Mouse (Mus musculus): ENCODE results near the gene Palm2. TPM values are rescaled to one million over a fixed set of nuclear protein-coding genes. Genes with fewer than 3 reads are reported as not detected.

Gene Palm2
- total and polyA plus RNA-seq, 2 experiments from 2014 or later, result 26.4 to 33.1 TPM

GRCm38 (mm10) chr4:57535087-57535486 is 101.0 kb downstream of the Palm2 start:
- Histone ChIP-seq H3K9ac (replicated peaks; ENCODE audit: low read length, poor library complexity, severe bottlenecking) (no peak overlapping the region), H3K36me3 (ENCODE audit: insufficient read depth, low read length) (no peaks in the 10 kb centered on the region), H3K9me3 (ENCODE audit: low read length) (no peaks in the 10 kb centered on the region), H3K27me3 (ENCODE audit: insufficient read depth, low read length) (no peaks in the 10 kb centered on the region), H3K4me3 (ENCODE audit: low read depth, low read length) (no peak overlapping the region), H3K27ac (ENCODE audit: low read depth, low read length) (no peak overlapping the region), H3K4me2 (ENCODE audit: low read depth, low read length, poor library complexity, severe bottlenecking) (no peak overlapping the region), H3K4me1 (ENCODE audit: insufficient read depth, low read length) (no peaks in the 10 kb centered on the region)
- peak; percentile 41 for TF ChIP-seq CTCF (IDR thresholded peaks at IDR 0.05)
- ATAC-seq (ENCODE audit: low FRiP score) (no peak), DNase-seq (ENCODE audit: low spot score) (no peak)
- 94% methylated on average over 4 of the region's 4 CpGs for WGBS

DNA sequence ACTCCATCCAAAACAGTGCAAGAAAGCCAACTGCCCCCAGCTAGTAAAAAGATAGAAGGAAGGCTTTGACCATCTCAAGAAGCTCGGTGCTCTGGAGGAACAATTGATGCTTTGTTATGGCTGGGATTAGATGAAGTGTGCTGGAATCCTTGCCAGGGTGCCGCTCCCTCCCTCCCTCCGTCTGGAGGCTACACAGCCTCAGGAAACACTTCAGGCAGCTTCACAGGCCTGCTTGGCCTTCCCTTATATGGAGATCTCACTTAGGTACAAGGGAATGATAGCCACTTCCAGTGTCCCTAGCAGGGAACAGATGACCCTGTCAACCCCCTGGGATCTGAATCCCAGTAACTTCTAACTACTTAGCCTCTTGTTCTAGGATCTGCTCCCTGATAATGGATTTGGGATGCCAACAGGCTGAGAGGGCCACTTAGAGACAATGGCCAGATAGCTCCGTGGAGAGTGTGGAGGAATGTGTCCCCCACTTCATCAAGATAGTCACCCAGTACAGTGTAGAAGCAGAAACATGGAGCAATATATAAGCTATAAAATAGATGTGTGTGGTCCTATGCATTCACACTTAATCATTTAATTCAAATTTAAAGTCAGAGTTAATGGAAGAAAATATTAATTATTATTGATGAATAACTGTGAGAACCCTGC is 104.1 kb downstream of the Palm2 start:
- H3K4me2 ChIP-seq (ENCODE audit: low read depth, low read length, poor library complexity, severe bottlenecking), result no peak overlapping the region
- no peak overlapping the region for H3K4me3 ChIP-seq (ENCODE audit: low read depth, low read length)
- 28% methylated on average over 4 of the region's 4 CpGs for WGBS
- no peak for TF ChIP-seq CTCF (IDR thresholded peaks at IDR 0.05)
- DNase-seq (ENCODE audit: low spot score) (no peak), ATAC-seq (ENCODE audit: low FRiP score) (no peak)
- H3K9ac ChIP-seq (replicated peaks; ENCODE audit: low read length, poor library complexity, severe bottlenecking), result no peak overlapping the region
- no peaks in the 10 kb centered on the region for H3K4me1 ChIP-seq (ENCODE audit: insufficient read depth, low read length)
- no peak overlapping the region for H3K27ac ChIP-seq (ENCODE audit: low read depth, low read length)
- no peaks in the 10 kb centered on the region for H3K27me3 ChIP-seq (ENCODE audit: insufficient read depth, low read length)
- H3K36me3 ChIP-seq (ENCODE audit: insufficient read depth, low read length), result no peaks in the 10 kb centered on the region
- no peaks in the 10 kb centered on the region for H3K9me3 ChIP-seq (ENCODE audit: low read length)

- Histone ChIP-seq H3K36me3 (ENCODE audit: insufficient read depth, low read length) (no peaks in the 10 kb centered on the region), H3K4me3 (ENCODE audit: low read depth, low read length) (no peak overlapping the region), H3K27ac (ENCODE audit: low read depth, low read length) (no peak overlapping the region), H3K4me1 (ENCODE audit: insufficient read depth, low read length) (no peaks in the 10 kb centered on the region), H3K4me2 (ENCODE audit: low read depth, low read length, poor library complexity, severe bottlenecking) (no peak overlapping the region), H3K9ac (replicated peaks; ENCODE audit: low read length, poor library complexity, severe bottlenecking) (no peak overlapping the region), H3K27me3 (ENCODE audit: insufficient read depth, low read length) (no peaks in the 10 kb centered on the region), H3K9me3 (ENCODE audit: low read length) (no peaks in the 10 kb centered on the region)
- no peak for TF ChIP-seq CTCF (IDR thresholded peaks at IDR 0.05)
- DNase-seq (ENCODE audit: low spot score) (peak; percentile 46), ATAC-seq (ENCODE audit: low FRiP score) (no peak)
- WGBS, result 13% methylated on average over 6 of the region's 6 CpGs
Measured at GRCm38 (mm10) chr4:57543692-57544256, 109.7 kb downstream of the Palm2 start.

DNA sequence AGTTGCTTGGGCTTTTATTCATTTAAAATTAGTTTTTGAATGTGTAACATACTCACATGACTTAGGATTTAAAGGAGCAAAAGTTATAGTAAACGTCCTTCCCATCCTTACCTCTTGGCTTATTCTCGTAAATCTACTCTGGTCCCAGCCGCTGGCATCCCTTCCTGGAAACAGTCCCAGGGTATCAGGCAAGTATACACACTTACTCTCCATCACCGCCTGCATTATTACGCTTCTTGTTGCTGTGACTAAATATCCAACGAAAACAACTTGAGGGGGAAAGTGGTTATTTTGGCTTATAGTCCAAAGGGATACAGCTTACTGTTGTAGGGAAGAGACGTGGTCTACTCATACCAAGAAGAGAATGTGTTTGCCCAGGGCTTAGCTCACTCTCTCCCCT is 113.7 kb downstream of the Palm2 start:
- DNase-seq (ENCODE audit: low spot score) (no peak), ATAC-seq (ENCODE audit: low FRiP score) (no peak)
- Histone ChIP-seq H3K27me3 (ENCODE audit: insufficient read depth, low read length) (no peaks in the 10 kb centered on the region), H3K36me3 (ENCODE audit: insufficient read depth, low read length) (no peaks in the 10 kb centered on the region), H3K4me2 (ENCODE audit: low read depth, low read length, poor library complexity, severe bottlenecking) (no peak overlapping the region), H3K4me3 (ENCODE audit: low read depth, low read length) (no peak overlapping the region), H3K9ac (replicated peaks; ENCODE audit: low read length, poor library complexity, severe bottlenecking) (no peak overlapping the region), H3K4me1 (ENCODE audit: insufficient read depth, low read length) (no peaks in the 10 kb centered on the region), H3K9me3 (ENCODE audit: low read length) (no peaks in the 10 kb centered on the region), H3K27ac (ENCODE audit: low read depth, low read length) (no peak overlapping the region)
- no peak for TF ChIP-seq CTCF (IDR thresholded peaks at IDR 0.05)
- 84% methylated on average over 7 of the region's 7 CpGs for WGBS

DNA sequence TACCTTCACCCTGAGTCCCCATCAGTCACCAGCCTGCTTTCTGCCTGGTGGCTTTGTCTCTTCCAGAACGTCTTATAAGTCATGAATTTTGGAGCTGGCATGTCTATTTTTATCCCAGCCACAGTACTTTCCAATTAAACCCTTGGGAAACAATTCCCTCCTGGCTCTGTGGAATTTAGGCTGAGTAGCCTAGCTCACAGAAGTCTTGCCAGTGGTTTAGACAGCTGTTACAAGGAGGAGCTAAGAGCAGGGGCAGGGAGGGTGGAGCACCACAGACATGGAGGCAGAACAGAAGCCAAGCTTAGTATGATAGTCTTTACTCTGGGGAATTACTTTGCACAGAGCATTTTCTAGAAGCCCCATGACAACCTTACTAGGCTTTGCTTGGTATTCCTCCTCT is 116.2 kb downstream of the Palm2 start:
- 51% methylated on average over 1 of the region's 1 CpGs for WGBS

GRCm38 (mm10) chr4:57557102-57557501 is 123.1 kb downstream of the Palm2 start:
- 79% methylated on average over 2 of the region's 2 CpGs for WGBS
- H3K9ac ChIP-seq (replicated peaks; ENCODE audit: low read length, poor library complexity, severe bottlenecking), result no peak overlapping the region
- no peaks in the 10 kb centered on the region for H3K27me3 ChIP-seq (ENCODE audit: insufficient read depth, low read length)
- H3K27ac ChIP-seq (ENCODE audit: low read depth, low read length), result no peak overlapping the region
- H3K4me1 ChIP-seq (ENCODE audit: insufficient read depth, low read length), result no peaks in the 10 kb centered on the region
- no peak overlapping the region for H3K4me3 ChIP-seq (ENCODE audit: low read depth, low read length)
- no peaks in the 10 kb centered on the region for H3K36me3 ChIP-seq (ENCODE audit: insufficient read depth, low read length)
- DNase-seq (ENCODE audit: low spot score) (no peak), ATAC-seq (ENCODE audit: low FRiP score) (no peak)
- H3K4me2 ChIP-seq (ENCODE audit: low read depth, low read length, poor library complexity, severe bottlenecking), result no peak overlapping the region
- no peak for TF ChIP-seq CTCF (IDR thresholded peaks at IDR 0.05)
- no peaks in the 10 kb centered on the region for H3K9me3 ChIP-seq (ENCODE audit: low read length)

More for the DNA sequence above, 116.2 kb downstream of the Palm2 start:
- no peaks in the 10 kb centered on the region for H3K27me3 ChIP-seq (ENCODE audit: insufficient read depth, low read length)
- DNase-seq (ENCODE audit: low spot score) (no peak), ATAC-seq (ENCODE audit: low FRiP score) (no peak)
- H3K9ac ChIP-seq (replicated peaks; ENCODE audit: low read length, poor library complexity, severe bottlenecking), result no peak overlapping the region
- no peaks in the 10 kb centered on the region for H3K9me3 ChIP-seq (ENCODE audit: low read length)
- no peaks in the 10 kb centered on the region for H3K36me3 ChIP-seq (ENCODE audit: insufficient read depth, low read length)
- H3K4me3 ChIP-seq (ENCODE audit: low read depth, low read length), result no peak overlapping the region
- TF ChIP-seq CTCF (IDR thresholded peaks at IDR 0.05), result no peak
- no peaks in the 10 kb centered on the region for H3K4me1 ChIP-seq (ENCODE audit: insufficient read depth, low read length)
- no peak overlapping the region for H3K4me2 ChIP-seq (ENCODE audit: low read depth, low read length, poor library complexity, severe bottlenecking)
- no peak overlapping the region for H3K27ac ChIP-seq (ENCODE audit: low read depth, low read length)
